Mouse (Mus musculus) kidney, adult 9 months (tissue): Measurements from ENCODE around the gene Msn.

ENCODE experiments used
- DNase-seq: peaks from one replicate; pipeline ENCODE4 v3.0.0; 2022

Gene Msn

DNA sequence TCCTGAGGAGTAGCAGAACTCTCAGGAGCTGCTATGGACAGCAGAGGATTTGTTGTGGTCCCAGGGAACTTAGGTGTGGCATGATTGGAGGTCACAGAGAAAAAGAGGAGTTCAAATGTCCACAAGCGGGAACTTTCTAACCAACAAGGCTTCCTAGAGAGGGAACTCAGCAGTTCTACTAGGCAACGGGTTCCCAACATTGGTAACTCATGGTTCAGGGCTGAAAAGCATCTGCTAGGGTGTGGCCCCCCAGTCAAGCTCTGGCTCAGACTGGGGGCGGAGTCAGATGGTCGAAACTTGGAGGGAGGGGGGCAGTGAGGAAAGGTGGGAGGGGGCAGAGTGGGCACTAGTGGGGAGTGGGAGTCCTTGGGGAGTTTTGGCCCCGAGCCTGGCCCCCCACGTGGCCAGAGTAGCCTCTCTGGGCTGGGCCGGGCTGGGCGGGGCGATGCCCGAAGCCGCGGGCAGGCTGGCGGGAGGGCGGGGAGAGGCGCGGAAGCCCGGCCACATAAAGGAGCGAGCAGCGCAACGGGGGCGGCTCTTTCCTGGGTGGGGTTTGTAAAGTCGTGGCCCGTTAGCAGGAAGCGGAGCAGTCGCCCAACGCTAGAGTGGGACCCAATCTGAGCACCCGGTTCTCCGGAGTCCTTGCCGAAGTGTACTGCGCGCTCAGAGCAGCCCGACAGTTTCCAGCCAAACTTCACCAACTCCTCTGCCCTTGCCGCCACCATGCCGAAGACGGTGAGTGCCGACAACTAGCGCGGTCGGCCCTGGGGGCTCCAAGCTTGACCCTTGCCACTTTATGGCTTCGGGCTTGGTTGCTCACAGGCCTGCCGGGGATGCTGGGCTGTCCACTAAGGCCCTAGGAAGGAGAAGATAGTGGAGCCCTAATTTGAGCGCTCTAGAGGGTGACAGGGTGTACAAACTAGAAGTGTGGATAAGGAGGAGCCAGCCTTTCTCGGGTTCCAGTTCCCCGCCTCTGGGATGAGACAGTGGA lies at the start of gene Msn:
Gene Msn, plus strand, starts transcription at position 534 of the 991 bp plus-strand sequence.
- DNase-seq, result peak; percentile 68

DNA sequence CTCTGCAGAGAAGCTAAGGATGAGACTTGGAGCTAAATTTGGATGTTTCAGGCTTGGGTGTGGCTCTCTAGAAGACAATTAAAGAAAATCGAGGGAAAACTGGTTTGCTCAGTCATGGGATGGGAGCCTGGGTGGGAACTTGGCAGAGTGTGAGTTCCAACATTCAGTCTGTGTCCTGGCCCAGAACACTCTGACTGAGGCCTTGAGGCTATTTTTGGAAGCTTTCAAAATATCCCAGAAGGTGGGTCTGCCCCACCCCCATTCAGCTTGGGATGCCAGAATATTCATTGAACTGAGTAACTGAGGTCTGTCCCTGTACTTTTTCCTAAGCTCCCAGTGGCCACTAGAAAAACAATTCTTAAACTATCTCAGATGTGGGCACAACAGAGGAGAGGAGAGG lies 43.0 kb upstream of the Msn start:
- DNase-seq, result peak; percentile 44

DNA sequence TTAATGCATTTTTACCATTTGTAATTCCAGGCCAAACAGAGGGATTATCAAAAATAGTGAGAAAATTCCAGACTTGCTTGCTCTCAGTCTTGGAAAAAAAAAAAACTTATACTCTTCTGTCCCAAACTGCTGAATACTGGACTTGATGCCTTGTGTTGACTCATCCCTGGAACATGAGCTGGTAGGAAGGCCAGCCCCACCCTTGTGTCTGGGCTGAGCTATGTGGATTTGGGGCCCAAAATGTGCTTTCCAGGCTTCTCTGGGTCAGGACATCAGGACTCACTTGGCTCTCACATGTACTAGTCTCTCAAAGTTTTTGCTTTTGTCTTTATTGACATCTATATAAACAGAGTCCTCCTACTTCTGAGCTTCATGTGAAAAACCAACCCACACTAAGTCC lies 18.1 kb upstream of the Msn start:
- no peak for DNase-seq

DNA sequence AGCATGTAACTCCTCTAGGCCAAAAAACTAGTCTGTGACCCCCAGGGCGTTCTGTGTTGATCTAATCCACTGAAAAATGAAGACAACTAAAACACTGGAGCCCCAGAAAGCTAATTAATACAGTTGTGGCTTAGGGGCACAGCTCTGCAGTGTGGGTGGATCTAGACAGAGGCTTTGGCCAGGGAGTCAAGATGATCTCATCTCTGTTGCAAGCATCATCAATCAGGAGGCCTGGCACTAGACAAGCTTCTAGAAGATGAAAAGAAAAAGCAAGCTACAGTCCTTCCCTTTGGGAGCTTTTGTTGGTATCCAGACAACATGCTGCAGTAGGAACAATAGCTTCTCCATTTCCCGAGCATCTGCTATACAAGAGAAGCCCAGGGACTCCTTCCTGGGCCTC lies 9.6 kb upstream of the Msn start:
- no peak for DNase-seq

DNA sequence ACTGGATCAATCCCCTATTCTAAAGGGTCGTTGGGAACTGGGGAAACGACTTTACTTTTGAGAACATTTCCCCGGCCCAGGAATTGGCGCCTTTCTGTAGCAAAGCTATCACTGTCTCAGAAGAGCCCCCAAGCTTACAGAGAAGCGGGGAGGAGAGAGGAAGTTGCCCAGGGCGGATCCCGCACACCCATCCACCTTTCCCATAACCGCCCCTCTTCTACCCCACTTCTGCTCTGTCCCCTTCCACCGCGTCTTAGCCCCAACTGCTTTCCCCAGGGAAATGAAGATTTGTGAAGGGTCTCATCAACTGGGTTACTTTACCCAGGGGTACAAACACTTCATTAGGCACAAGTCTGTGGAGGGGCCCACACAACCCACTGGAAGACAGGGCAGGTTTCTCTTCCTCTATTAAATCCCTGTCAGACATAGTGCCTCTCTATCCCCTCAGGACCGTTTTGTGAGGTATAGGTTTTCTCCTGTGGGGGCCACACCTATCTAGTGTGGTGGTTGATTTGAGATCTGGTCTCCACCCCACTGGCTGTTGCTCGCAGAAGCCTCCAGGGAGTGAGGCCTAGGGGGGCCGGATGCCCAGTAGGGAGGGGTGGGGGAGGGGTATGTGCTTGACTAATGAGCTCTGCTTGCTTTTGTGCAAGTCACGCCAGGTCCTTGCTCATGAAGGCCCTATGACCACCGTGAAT lies 820 bp downstream of the Msn start:
- peak; percentile 53 for DNase-seq

DNA sequence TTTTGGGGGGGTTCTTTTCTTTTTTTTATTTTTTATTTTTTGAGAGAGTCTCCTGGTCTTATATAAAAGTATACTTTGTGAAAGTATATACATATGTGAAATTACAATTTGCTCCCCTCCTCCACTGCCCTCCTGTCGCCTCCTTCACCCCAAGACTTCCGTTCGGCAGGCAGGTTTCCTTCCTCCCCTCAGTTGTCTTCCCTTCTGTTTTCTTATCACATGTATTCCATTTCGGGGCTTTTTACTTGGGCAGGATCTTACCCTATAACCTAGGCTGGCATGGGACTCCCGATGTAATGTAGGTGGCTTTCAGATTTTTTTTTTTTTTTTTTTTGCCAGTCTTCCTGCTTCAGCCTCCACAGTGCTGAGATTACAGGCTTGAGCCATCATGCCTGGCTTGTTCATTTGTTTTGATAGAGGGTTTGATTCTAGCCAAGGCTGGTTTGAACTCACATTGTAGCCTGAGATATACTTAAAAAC lies 1.7 kb downstream of the Msn start:
- no peak for DNase-seq

DNA sequence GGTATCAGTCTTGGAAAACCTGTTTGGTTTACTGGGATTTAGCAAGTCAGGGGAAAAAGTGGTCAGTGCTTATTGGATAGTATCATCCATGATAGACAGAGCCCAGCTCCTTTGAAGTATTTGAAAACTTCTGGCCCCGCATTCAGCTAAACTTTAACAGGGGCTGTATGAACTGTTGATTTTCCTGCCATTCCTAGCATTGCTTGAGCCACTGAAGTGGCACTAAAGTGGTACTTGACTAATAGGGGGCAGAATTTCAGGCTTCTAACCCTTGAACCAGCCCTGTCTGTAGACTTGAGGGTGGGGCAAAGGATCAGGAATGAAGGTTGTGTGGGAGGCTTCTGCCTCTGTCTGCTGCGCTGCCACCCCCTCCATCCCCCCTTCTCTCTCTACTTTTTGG lies 3.2 kb downstream of the Msn start:
- DNase-seq, result peak; percentile 76

DNA sequence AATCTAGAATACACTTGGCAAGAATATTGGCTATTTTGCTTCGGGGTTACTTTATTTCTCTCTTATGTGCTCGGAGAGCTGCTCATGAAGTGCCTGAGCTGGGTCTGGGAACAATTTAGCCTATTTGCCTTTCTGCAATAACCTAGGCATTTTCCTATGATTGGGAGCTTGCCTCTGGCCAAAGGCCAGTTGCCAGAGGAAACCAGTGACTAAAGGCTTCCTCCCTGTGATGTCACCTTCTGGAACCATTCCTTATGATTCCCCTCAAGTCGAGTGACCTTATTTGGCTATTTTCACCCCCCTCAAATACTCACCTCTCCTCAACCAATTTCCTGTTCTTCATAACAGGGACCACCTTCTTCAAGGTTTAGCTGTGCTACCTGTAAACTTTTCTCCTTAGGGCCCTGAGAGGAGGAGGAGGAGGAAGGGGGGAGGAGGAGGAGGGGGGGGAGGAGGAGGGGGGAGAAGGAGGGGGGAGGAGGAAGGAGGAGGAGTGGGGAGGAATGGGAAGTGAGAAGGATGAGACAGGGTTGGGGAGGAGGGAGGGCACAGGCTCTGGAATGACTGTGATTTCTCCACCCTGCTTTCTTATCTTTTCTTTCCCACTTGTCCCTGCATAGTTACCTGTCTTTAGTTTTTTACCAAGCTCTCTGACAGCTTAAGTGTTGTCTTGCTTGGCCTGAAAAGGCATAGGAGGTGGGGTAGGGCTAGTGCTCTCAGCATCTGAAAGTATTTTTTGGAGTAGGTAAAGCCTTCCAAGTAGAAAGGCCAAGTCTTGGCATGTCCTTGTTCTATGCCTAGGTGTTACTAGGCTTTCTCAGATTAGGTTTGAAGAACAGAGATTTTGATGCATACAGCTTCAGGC lies 11.8 kb downstream of the Msn start:
- DNase-seq, result peak; percentile 59

DNA sequence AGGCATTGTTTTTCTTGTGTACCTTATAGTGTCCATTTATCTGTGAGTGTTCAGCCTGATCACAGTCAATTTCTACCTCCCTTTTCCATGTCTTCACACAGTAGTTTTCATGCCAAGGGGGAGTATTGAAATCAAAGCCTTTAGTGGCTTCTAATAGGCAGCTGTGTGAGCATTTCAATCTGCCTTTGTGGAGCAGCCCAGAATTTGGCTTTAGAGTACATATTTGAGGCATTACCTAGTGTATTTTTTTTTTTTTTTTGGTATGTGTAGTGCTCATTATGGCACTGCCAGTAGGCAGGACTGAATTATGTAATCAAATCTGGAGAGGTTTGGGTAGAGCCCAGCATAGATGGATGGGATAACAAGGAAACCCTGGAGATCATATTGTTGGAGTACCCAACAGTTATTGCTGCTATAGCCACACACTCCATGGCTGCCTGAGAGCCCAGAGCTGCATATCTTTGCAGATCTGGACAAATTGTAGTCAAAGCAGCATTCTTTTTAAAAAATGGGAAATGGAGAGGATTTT lies 17.3 kb downstream of the Msn start:
- DNase-seq, result no peak

DNA sequence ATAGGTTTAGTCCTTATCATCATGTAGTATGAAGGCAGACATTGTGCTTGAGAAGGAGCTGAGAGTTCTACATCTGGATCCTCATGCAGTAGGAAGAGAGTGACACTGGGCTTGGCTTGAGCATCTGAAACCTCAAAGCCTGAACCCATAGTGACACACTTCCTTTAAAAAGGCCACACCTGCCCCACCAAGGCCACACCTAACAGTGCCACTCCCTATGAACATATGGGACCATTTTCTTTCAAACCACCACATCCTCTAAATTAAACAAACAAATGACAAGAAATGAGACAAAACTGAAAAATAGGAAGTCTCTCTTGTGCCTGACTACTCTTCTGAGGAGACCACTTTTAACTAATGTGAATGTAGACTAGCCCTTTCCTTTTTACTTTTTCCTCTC lies 19.7 kb downstream of the Msn start:
- DNase-seq, result no peak

DNA sequence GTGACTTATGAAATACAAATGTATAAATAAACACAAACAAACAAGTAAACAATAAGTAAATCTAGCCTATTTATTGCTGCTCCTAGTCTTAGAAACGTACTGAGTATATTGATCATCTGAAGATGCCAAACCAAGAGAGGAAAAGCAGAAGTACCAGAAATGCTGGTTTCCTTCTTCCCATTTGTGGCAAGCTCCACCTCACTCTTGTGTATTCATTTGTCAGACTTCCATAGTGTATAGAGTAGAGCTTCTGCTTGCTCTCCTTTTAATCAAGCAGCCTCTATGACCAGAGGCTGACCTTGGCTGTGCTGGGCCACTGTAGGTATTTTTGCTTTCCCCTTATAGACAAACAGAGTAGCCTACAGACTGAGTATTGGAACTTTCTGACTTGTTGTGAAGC lies 21.5 kb downstream of the Msn start:
- DNase-seq, result no peak

DNA sequence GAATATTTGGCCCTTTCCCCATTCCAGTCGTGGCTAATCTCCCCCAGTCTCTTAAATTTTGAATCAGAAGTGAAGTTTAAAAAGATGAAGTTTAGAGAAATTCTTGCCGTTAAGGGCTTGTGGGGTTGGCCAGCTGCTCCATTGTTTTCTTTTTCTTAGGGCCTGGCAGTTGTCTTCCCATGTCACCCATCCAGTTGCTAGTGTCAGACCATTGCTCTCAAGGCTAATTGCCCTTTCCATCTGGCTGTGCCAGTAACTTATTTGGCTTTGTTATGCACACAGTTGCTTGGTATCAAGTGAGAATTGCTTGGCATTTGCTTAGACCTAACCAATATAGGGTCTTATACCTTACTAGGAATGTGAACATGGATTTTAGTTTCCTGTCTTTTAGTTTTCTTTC lies 24.2 kb downstream of the Msn start:
- DNase-seq, result no peak

DNA sequence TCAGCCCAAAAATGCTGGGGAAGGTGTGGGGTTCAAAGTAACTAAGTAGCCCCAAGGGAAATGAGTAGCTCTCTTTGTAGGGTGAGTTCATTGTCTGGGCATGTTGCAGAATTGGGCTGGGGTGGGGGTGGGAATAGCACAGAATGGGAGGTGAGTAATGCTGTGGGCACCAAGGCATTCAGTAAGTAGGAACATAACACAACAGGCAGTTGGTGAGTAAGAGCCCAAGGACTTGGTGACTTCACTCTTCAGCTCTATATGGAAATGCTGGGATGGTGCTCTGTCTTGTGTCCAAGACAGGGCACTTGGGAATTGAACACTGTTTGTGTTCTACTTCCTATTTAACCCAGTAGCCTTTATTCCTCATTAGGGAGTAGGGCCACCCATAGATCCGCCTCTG lies 26.1 kb downstream of the Msn start:
- no peak for DNase-seq

DNA sequence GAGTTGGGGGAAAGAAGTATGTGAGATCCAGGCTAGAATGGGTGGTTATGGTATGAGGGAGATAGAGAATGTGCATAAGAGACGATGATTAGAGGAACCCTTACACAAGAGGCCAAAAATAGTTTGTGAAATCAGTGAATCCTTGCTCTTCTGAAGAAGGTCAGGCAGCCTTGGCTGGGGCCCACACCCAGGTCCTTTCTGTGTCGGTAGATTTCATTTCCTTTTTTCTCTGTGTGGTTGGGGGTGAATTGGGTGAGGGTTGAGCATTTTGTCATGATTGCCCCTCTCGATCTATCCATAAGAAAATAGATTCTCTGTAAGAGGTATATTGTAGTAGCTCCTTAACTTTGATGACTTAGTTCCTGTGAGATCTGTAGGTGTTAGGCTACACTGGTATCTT lies 31.0 kb downstream of the Msn start:
- no peak for DNase-seq

DNA sequence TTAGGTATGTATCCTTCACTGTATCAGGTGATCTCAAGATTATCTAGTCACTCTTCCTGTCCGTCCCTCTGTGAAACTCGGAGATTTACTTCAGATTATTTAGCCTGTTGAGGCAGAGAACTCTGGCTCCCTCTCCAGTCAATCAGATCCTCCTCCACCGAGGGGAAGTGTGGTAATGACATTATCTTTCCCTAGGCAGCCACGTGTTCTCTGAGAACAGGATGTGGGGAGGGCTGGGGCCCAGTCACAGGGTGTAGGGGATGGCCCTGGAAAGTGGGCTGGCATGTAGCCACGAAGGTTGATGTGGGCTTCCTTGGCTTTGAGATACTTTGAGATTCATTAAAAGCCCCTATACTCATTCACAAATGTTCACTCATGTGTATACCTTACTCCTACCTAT lies 34.3 kb downstream of the Msn start:
- DNase-seq, result peak; percentile 51

DNA sequence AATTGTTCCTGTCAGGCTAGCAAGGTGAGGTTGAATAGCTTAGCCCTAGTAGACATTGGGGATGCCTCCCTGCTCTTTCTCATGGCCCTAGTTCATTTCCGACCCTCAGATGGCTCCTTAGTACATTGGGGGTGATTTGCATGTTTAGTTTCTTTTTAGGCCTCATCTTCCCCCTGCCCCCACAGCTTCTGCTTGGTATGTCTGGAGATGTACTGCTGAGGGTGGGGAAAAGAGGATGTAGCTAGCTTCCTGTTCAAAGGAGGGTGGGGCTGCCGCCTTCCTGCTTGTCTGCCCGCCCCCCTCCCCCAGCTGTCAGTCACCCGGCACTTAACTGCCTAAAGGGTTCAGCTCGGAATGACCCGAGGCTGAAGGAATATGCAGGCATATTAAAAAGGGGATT lies 34.8 kb downstream of the Msn start:
- DNase-seq, result peak; percentile 40

DNA sequence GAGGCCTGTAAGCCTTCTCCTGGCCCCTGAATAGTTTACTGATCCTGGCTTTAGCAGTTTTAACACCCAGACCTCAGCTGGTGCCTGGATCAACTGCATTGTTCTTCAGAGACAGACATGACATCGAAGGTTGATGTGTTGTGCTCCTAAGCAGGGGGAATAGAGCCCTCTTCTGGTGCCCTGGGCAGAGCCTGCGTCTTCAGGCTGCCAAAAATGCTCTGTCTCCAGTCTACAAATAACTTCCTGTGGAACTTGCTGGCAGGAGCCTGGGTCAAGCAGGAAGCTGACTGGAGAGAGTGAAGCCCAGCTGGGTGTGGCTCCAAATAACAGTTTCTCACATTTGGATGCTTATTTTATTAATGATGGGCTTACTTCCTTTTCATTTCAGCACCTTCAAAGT lies 37.4 kb downstream of the Msn start:
- peak; percentile 60 for DNase-seq

DNA sequence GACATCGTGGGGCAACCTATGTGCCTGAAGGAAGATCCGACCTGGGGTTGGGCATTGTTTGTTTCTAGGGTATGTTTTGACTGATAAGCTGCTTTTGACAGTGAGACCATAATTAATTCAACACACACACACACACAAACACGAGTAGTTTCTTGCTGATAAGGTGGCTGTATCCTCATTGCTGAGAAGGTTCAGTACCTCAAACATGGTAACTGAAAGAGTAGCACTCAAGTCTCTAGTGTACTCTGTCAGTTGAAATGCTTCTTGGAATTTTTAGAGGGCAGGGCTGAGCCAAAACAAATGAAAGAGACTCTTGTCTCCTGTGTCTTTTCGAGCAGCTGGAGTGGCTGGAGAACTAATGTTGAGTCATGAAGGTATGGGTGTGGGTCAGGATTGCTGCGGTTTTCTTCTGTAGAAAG lies 38.4 kb downstream of the Msn start:
- no peak for DNase-seq

DNA sequence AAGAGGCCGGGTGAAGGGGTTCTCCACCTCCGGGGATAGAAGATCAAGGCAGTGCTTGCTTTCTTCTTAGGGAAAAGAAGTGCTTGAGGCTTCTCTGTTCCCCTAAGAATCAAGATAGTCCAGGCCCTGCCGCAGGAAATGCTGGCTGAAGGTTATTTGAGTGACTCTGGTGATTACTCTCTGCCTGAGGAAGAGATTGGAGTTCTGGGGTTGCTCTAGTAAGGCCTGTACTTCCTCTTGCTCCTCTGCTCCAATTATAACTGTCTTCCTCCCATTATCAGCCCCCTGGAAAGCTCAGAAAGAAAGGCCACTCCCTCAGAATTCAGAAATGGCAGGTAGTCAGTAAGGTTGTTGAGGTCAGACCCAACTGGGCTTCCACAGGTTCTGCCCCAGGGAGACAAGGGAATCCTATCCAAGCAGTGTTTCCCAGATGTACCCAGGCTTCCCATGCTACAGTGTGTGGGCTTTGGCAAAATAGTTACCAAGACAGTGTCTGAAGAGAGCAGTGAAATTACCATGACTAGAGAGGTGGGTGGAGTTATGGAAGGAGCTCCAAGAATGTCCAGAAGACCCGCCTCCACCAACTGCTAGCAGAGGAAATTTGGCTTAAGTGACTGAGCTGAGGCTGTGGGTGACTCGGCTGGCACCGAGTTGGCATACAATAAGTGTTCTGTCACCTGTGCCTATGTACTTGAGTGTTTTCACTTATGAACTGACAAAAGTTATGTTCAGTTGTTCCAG lies 39.2 kb downstream of the Msn start:
- DNase-seq, result no peak

DNA sequence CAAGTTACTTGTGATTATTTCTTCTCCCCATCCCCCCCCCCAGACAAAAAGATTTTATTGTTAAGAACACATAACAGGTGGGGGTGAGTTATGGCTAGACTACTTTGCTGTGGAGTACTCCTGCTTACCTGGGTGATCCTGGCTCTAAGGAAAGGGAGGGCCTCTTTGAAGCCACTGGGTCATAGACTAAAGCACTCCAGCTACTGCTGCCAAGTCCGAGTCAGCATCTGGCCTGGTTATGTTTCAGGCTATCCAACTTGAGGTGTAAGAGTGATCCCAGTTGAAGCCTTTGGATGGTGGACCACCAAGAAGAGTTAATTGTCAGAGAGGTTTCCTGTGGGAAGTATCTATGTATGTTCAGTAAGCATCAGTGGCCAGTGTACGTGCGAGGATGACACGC lies 39.7 kb downstream of the Msn start:
- no peak for DNase-seq

DNA sequence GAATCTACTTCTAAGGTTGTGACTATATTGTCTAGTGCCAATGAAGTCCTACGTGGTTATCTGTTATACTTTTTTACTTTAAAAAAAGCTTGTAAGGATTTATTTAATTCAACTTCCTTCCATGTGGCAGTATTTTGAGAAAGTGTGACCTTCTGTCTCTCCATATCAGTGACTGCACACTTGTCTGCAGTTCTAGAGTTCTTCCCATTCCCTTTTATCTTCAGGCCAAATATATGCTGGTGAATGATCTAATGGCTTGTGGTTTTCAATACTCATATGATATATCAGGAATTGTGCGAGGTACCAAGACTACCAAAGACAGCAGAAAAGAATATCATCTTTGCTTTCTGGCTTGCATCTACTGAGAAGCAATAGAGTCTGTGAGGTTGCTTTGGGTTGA lies 43.4 kb downstream of the Msn start:
- DNase-seq, result no peak

DNA sequence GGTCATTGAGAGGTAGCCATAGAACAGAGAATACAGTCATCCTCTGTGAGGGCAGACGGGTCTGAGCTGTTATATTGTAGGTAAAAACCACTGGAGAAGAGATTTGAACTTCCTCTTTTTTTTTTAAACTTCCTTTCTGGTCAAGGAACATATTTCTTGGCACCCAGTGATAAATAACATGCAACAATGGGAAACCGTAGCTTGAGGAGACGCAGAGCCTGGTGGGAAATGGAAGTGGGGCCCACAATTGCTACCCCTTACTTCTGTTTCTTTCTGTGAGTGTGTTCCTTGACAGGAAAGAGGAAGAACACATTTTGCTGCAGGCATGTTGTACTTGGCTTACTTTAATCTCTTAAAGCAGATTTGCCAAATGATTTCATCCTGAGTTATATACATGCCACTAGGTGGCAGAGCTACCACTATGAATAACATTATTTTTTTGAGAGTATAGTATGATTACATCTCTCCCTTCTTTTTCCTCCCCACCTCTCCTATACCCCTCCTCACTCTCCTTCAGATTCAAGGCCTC lies 49.2 kb downstream of the Msn start:
- no peak for DNase-seq
